ENCODE assay signal across 12 mouse cellular contexts in the genomic region with DNA sequence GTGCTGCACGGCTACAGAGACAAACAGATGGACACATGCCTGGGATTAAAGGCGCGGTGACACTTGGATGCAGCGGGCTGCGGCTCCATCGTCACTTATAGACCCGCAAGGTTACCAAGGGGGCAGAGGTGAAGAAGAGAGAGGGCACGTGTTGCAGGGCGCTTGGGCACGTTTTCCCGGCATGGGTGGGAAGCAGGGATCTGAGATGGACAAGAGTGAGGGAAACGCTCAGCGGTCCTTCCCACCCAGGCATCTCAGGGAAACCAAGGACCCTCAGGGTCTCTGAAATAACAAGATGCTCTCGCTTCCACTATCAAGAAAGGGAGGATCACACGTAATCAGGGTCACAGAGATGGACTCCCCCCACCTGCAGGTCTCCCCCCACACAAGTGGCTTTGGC. TPM values are rescaled to one million over a fixed set of nuclear protein-coding genes. Genes with fewer than 3 reads are reported as not detected.
DNase-seq lines count a peak whose midpoint lies in the region; ATAC-seq and TF ChIP-seq lines count a peak whose summit lies in the region.
"Had no signal": no experiment of that assay in that cellular context is flagged by ENCODE, and none has a peak within 500 bp of the region (broad histone marks: within the 10 kb centered on the region; RNA-seq: fewer than 3 reads in every experiment).

No protein-coding gene starts in this region.

- H3K4me2 ChIP-seq in forebrain, postnatal 0 days (ENCODE audit: low read depth), result peak overlapping the region; percentile 79
- H3K4me2 ChIP-seq in midbrain, embryonic 11.5 days, result peak overlapping the region; percentile 1
- H3K4me2 ChIP-seq: lung, embryonic 14.5 days had no signal

- peak; percentile 14; the same call in 1 of the 2 replicates for ATAC-seq in forebrain, postnatal 0 days
- ATAC-seq in midbrain, embryonic 11.5 days (ENCODE audit: low FRiP score), result peak; percentile 40; the same call in 1 of the 2 replicates

- no peak for DNase-seq in ES-E14 (ENCODE audit: low read depth, low spot score)
- no peak for DNase-seq in forebrain, postnatal 0 days
- DNase-seq in midbrain, embryonic 11.5 days (ENCODE audit: low spot score, missing footprints), result peak; percentile 91
- DNase-seq in cerebellum, postnatal 10 days, result no peak
- no peak for DNase-seq in gastrocnemius, adult 18-20 months (ENCODE audit: low spot score)
- DNase-seq in cerebellum, adult 18-20 months, result no peak
- DNase-seq: embryo, embryonic 11 days; lung, embryonic 14.5 days had no signal

- no peak overlapping the region for H3K9ac ChIP-seq in ES-E14 (ENCODE audit: insufficient read depth, low read depth, low read length, poor library complexity, severe bottlenecking)
- peak overlapping the region; percentile 50 for H3K9ac ChIP-seq in forebrain, postnatal 0 days
- H3K9ac ChIP-seq in midbrain, embryonic 11.5 days (ENCODE audit: low read length), result no peak overlapping the region
- H3K9ac ChIP-seq: lung, embryonic 14.5 days had no signal

- H3K27ac ChIP-seq in ES-E14 (ENCODE audit: insufficient read depth, low read depth, low read length, poor library complexity, severe bottlenecking), result no peak overlapping the region
- H3K27ac ChIP-seq in forebrain, postnatal 0 days (ENCODE audit: low read depth, low read length), result no peak overlapping the region
- H3K27ac ChIP-seq in midbrain, embryonic 11.5 days (ENCODE audit: low read depth, low read length), result no peak overlapping the region
- H3K27ac ChIP-seq: layer of hippocampus, adult 2 months had no signal

- H3K4me3 ChIP-seq in E14TG2a.4 (replicated peaks; ENCODE audit: low read length) (peak overlapping the region; percentile 68), ES-E14 (ENCODE audit: insufficient read depth in 1 of 2, low read depth in 1 of 2, low read length in 2 of 2, poor library complexity in 1 of 2, severe bottlenecking in 1 of 2) (peak overlapping the region; percentile 14 to 46; a peak in 2 of 4 replicates)
- H3K4me3 ChIP-seq in forebrain, postnatal 0 days (ENCODE audit: low read depth, low read length), result peak overlapping the region; percentile 41
- H3K4me3 ChIP-seq in midbrain, embryonic 11.5 days (ENCODE audit: low read depth, low read length), result no peak overlapping the region; the same call in 1 of the 2 replicates
- H3K4me3 ChIP-seq: layer of hippocampus, adult 2 months had no signal

- WGBS in forebrain, postnatal 0 days, result 23% methylated on average over 15 of the region's 15 CpGs
- WGBS in midbrain, embryonic 11.5 days, result 5% methylated on average over 15 of the region's 15 CpGs

- H3K36me3 ChIP-seq in E14TG2a.4 (ENCODE audit: insufficient read depth, low read length), result no peaks in the 10 kb centered on the region
- no peaks in the 10 kb centered on the region for H3K36me3 ChIP-seq in ES-E14 (ENCODE audit: control insufficient read depth, insufficient read depth, low read length, poor library complexity, severe bottlenecking)
- no peaks in the 10 kb centered on the region for H3K36me3 ChIP-seq in forebrain, postnatal 0 days (ENCODE audit: insufficient read depth)
- peaks cover 4% of the 10 kb centered on the region for H3K36me3 ChIP-seq in midbrain, embryonic 11.5 days (ENCODE audit: control insufficient read depth, insufficient read depth, low read length)

- in situ Hi-C loops in ES-E14 (cut with MboI; ENCODE audit: low sequenced_read_pairs in 2 of 2, unreplicated experiment in 2 of 2), result no loop called here

- H3K9me3 ChIP-seq in E14TG2a.4 (ENCODE audit: low read length) (no peaks in the 10 kb centered on the region), ES-E14 (ENCODE audit: control insufficient read depth, insufficient read depth, low read depth, low read length) (no peaks in the 10 kb centered on the region)
- no peaks in the 10 kb centered on the region for H3K9me3 ChIP-seq in forebrain, postnatal 0 days (ENCODE audit: low read length)
- H3K9me3 ChIP-seq in midbrain, embryonic 11.5 days (ENCODE audit: control insufficient read depth, low read length), result no peaks in the 10 kb centered on the region

- no peak for TF ChIP-seq CTCF in E14TG2a.4 (conservative IDR thresholded peaks at IDR 0.05; ENCODE audit: low read length)
- TF ChIP-seq CTCF in forebrain, postnatal 0 days (IDR thresholded peaks at IDR 0.05; ENCODE audit: low read depth), result no peak

- H3K27me3 ChIP-seq in E14TG2a.4 (ENCODE audit: insufficient read depth, low read length), result peaks cover 89% of the 10 kb centered on the region
- peaks cover 15% of the 10 kb centered on the region for H3K27me3 ChIP-seq in forebrain, postnatal 0 days (ENCODE audit: insufficient read depth, low read length)
- peaks cover 87% of the 10 kb centered on the region for H3K27me3 ChIP-seq in midbrain, embryonic 11.5 days (ENCODE audit: control insufficient read depth, insufficient read depth, low read length)

- H3K4me1 ChIP-seq in E14TG2a.4 (replicated peaks; ENCODE audit: low read depth, low read length) (peaks cover 27% of the 10 kb centered on the region), ES-E14 (ENCODE audit: control insufficient read depth in 2 of 2, insufficient read depth in 2 of 2, low read length in 2 of 2, poor library complexity in 1 of 2) (peaks cover 0 to 5% of the 10 kb centered on the region in 2 experiments; a peak in 1 of 4 replicates)
- H3K4me1 ChIP-seq in forebrain, postnatal 0 days (ENCODE audit: insufficient read depth), result 0 out of 2 replicates have a peak, but pooled peaks cover 5% of the 10 kb centered on the region
- peaks cover 15% of the 10 kb centered on the region for H3K4me1 ChIP-seq in midbrain, embryonic 11.5 days (ENCODE audit: control insufficient read depth, insufficient read depth, low read length)

TF ChIP-seq in ES-E14, 5 proteins besides CTCF, POLR2A, EP300 and RAD21:
- TF ChIP-seq ZC3H11A (IDR thresholded peaks at IDR 0.05; ENCODE audit: borderline replicate concordance, low read depth, low read length), result no peak

RNA-seq across cellular contexts. Expression of a gene that starts 10.5 kb away (rescaled TPM):
- total RNA-seq in ES-E14 (2012; rRNA removed), result not detected in 2 replicates
- 3.9 and 6.2 TPM in 2 replicates for total RNA-seq in forebrain, postnatal 0 days (2014; rRNA removed)
- 8.3 and 10.2 TPM in 2 replicates for polyA plus RNA-seq in forebrain, postnatal 0 days (2015; fragmentation: Nextera tagmentation; extraction: Ambion mirVana)
- 32.2 and 32.6 TPM in 2 replicates for polyA plus RNA-seq in midbrain, embryonic 11.5 days (2014; fragmentation: Nextera tagmentation; extraction: Ambion mirVana)
- total RNA-seq in gastrocnemius, adult 18-20 months (2021), result not detected
- total RNA-seq: granulocyte monocyte progenitor cell, adult 5-6 weeks had no signal
- polyA plus RNA-seq: intestine, embryonic 14.5 days; lung, embryonic 14.5 days had no signal

RNA-seq across cellular contexts. Expression of a gene that starts 10.7 kb away (rescaled TPM):
- 19.7 and 23.7 TPM in 2 replicates for total RNA-seq in ES-E14 (2012; rRNA removed)
- total RNA-seq in forebrain, postnatal 0 days (2014; rRNA removed), result 42.9 and 44.6 TPM in 2 replicates
- 35.2 and 39.2 TPM in 2 replicates for polyA plus RNA-seq in forebrain, postnatal 0 days (2015; fragmentation: Nextera tagmentation; extraction: Ambion mirVana)
- 28.5 and 29.2 TPM in 2 replicates for polyA plus RNA-seq in midbrain, embryonic 11.5 days (2014; fragmentation: Nextera tagmentation; extraction: Ambion mirVana)
- total RNA-seq in gastrocnemius, adult 18-20 months (2021), result 10 to 100 TPM; 18.3 to 24.3 TPM
